Mouse (Mus musculus): ENCODE measurements at regions not wholly inside any gene's neighbourhood (a gene's known extent, or its start where the extent isn't known, plus 50 kb on each side); places are given as distances from the start of the nearest gene placed in this dataset.

GRCm38 (mm10) chr13:111344981-111345380 lies 90.2 kb downstream of the Actbl2 start:
- DNase-seq (ENCODE audit: low read depth, low spot score), result no peak
- no peak for TF ChIP-seq ZNF384 (IDR thresholded peaks at IDR 0.05; ENCODE audit: low read depth, low read length)
- TF ChIP-seq HCFC1 (IDR thresholded peaks at IDR 0.05; ENCODE audit: borderline replicate concordance, insufficient read depth, low read length), result no peak
- TF ChIP-seq CHD2 (IDR thresholded peaks at IDR 0.05; ENCODE audit: low read depth, low read length), result no peak
- no peak for TF ChIP-seq ZC3H11A (IDR thresholded peaks at IDR 0.05; ENCODE audit: borderline replicate concordance, low read depth, low read length)
- no peak for TF ChIP-seq MAFK (IDR thresholded peaks at IDR 0.05; ENCODE audit: insufficient read depth, low read depth, low read length)
- Histone ChIP-seq H3K4me3 (ENCODE audit: insufficient read depth in 1 of 2, low read depth in 1 of 2, low read length in 2 of 2, poor library complexity in 1 of 2, severe bottlenecking in 1 of 2) (no peak overlapping the region), H3K9me3 (ENCODE audit: control insufficient read depth, insufficient read depth, low read depth, low read length) (no peaks in the 10 kb centered on the region), H3K9ac (ENCODE audit: insufficient read depth, low read depth, low read length, poor library complexity, severe bottlenecking) (no peak overlapping the region), H3K4me1 (ENCODE audit: control insufficient read depth in 2 of 2, insufficient read depth in 2 of 2, low read length in 2 of 2, poor library complexity in 1 of 2) (no peaks in the 10 kb centered on the region), H3K27ac (ENCODE audit: insufficient read depth, low read depth, low read length, poor library complexity, severe bottlenecking) (no peak overlapping the region), H3K36me3 (ENCODE audit: control insufficient read depth, insufficient read depth, low read length, poor library complexity, severe bottlenecking) (no peaks in the 10 kb centered on the region)
- in situ Hi-C loops (cut with MboI; ENCODE audit: low sequenced_read_pairs in 2 of 2, unreplicated experiment in 2 of 2), result no loop called here

DNA sequence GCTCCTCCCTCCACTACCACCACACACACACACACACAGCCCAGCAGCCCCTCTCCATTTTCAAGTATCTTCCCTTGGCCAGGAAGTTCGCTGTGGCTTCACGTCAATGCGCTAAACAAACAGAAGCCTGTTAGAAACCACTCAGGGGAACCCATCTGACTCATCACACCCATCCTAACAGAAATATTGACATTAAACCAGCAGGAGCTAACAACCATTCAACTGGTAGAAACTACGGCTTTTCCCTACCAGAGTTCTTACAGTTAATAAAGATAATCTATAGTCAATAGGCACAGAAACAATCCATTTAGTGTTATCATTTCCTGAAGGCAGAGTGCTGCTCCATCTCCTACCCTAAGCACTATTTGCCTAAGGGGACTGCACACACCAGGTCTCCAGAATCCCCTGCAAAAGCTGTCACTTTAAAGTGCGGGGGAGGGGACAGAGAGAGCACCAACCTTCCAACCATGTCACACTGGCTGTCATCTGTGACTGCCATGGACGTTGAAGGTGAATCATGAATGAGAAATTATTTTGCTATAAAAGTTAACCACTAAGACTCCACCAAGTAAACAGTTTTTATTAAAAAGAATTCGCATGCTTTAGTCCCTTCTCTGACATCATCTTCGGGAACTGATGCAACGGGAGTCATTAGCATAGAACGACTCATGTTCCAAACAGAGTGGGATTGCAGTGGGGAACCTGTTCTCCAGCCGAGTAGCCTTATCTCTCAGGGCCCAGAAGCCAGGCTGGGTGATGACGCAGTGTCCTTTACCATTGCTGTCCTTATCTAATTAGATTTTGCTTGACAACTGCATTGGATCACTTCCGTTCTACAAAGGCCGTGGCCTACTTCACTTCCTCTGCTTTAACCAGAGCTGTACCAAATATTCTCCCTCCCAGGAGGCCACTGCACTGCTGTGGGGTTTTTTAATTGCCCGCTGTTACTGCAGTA lies 91.0 kb downstream of the Actbl2 start:
- H3K27ac ChIP-seq (ENCODE audit: insufficient read depth, low read depth, low read length, poor library complexity, severe bottlenecking), result no peak overlapping the region
- in situ Hi-C loops (cut with MboI; ENCODE audit: low sequenced_read_pairs in 2 of 2, unreplicated experiment in 2 of 2), result no loop called here

DNA sequence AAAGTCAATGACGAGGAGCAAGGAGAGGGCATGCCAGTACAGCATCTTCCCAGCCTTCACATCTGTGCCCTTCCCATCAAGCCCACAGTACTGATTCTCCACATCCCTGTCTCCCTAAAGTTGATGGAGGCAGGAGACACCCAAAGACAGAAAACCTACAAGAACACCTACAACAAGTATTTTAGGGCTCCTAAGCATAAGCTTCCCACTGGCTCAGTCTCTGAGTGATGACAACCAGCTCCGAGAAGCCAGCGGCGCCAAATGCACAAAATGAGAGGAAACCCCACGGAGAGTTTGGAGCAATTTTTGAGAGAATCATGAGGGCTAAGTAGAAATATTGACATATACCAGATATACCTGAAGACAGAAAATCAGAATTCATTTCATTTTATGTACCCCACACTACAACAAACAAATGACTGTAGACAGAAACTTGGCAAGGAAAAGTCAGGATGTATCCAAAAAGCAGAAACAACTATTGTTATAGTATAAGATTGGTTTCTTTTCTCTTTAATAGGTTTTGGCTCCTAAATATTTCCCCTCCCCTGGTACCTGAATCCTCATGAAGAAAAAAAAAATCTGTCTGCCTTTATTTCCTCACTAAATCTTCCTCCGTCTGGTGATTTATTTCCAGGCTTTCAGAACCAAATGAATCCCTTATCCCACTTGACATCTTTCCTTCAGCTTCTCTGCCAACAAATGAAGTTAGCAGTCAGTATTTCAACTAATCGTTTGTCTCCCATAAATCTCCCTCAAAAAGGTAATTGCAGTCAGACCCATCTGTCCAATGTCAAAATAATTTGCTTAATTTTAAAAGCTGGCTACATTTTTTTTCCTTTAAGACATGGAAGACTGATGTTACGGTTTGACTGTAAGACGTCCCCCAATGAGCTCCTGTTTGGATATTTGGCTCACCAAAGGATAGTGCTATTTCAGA lies 102.0 kb downstream of the Actbl2 start:
- DNase-seq (ENCODE audit: low read depth, low spot score), result no peak
- H3K36me3 ChIP-seq (ENCODE audit: control insufficient read depth, insufficient read depth, low read length, poor library complexity, severe bottlenecking), result no peaks in the 10 kb centered on the region
- H3K27ac ChIP-seq (ENCODE audit: insufficient read depth, low read depth, low read length, poor library complexity, severe bottlenecking), result no peak overlapping the region
- TF ChIP-seq ZNF384 (IDR thresholded peaks at IDR 0.05; ENCODE audit: low read depth, low read length), result no peak
- no peaks in the 10 kb centered on the region for H3K9me3 ChIP-seq (ENCODE audit: control insufficient read depth, insufficient read depth, low read depth, low read length)
- in situ Hi-C loops (cut with MboI; ENCODE audit: low sequenced_read_pairs in 2 of 2, unreplicated experiment in 2 of 2), result no loop called here
- no peak overlapping the region for H3K9ac ChIP-seq (ENCODE audit: insufficient read depth, low read depth, low read length, poor library complexity, severe bottlenecking)
- no peaks in the 10 kb centered on the region for H3K4me1 ChIP-seq (ENCODE audit: control insufficient read depth in 2 of 2, insufficient read depth in 2 of 2, low read length in 2 of 2, poor library complexity in 1 of 2)
- H3K4me3 ChIP-seq (ENCODE audit: insufficient read depth in 1 of 2, low read depth in 1 of 2, low read length in 2 of 2, poor library complexity in 1 of 2, severe bottlenecking in 1 of 2), result no peak overlapping the region

More for the DNA sequence above, 91.0 kb downstream of the Actbl2 start:
- no peak overlapping the region for H3K4me3 ChIP-seq (ENCODE audit: insufficient read depth in 1 of 2, low read depth in 1 of 2, low read length in 2 of 2, poor library complexity in 1 of 2, severe bottlenecking in 1 of 2)
- H3K36me3 ChIP-seq (ENCODE audit: control insufficient read depth, insufficient read depth, low read length, poor library complexity, severe bottlenecking), result no peaks in the 10 kb centered on the region
- TF ChIP-seq ZC3H11A (IDR thresholded peaks at IDR 0.05; ENCODE audit: borderline replicate concordance, low read depth, low read length) (no peak), ZNF384 (IDR thresholded peaks at IDR 0.05; ENCODE audit: low read depth, low read length) (no peak), MAFK (IDR thresholded peaks at IDR 0.05; ENCODE audit: insufficient read depth, low read depth, low read length) (no peak), HCFC1 (IDR thresholded peaks at IDR 0.05; ENCODE audit: borderline replicate concordance, insufficient read depth, low read length) (no peak), CHD2 (IDR thresholded peaks at IDR 0.05; ENCODE audit: low read depth, low read length) (no peak)
- no peak overlapping the region for H3K9ac ChIP-seq (ENCODE audit: insufficient read depth, low read depth, low read length, poor library complexity, severe bottlenecking)
- DNase-seq (ENCODE audit: low read depth, low spot score), result no peak
- no peaks in the 10 kb centered on the region for H3K4me1 ChIP-seq (ENCODE audit: control insufficient read depth in 2 of 2, insufficient read depth in 2 of 2, low read length in 2 of 2, poor library complexity in 1 of 2)
- H3K9me3 ChIP-seq (ENCODE audit: control insufficient read depth, insufficient read depth, low read depth, low read length), result no peaks in the 10 kb centered on the region

GRCm38 (mm10) chr13:111361456-111361855 lies 106.6 kb downstream of the Actbl2 start:
- in situ Hi-C loops (cut with MboI; ENCODE audit: low sequenced_read_pairs in 2 of 2, unreplicated experiment in 2 of 2), result no loop called here
- no peak for DNase-seq (ENCODE audit: low read depth, low spot score)
- no peak overlapping the region for H3K9ac ChIP-seq (ENCODE audit: insufficient read depth, low read depth, low read length, poor library complexity, severe bottlenecking)
- no peak for TF ChIP-seq HCFC1 (IDR thresholded peaks at IDR 0.05; ENCODE audit: borderline replicate concordance, insufficient read depth, low read length)
- no peak for TF ChIP-seq CHD2 (IDR thresholded peaks at IDR 0.05; ENCODE audit: low read depth, low read length)
- no peak for TF ChIP-seq MAFK (IDR thresholded peaks at IDR 0.05; ENCODE audit: insufficient read depth, low read depth, low read length)
- no peak for TF ChIP-seq ZNF384 (IDR thresholded peaks at IDR 0.05; ENCODE audit: low read depth, low read length)
- no peaks in the 10 kb centered on the region for H3K4me1 ChIP-seq (ENCODE audit: control insufficient read depth in 2 of 2, insufficient read depth in 2 of 2, low read length in 2 of 2, poor library complexity in 1 of 2)
- H3K27ac ChIP-seq (ENCODE audit: insufficient read depth, low read depth, low read length, poor library complexity, severe bottlenecking), result no peak overlapping the region
- no peak overlapping the region for H3K4me3 ChIP-seq (ENCODE audit: insufficient read depth in 1 of 2, low read depth in 1 of 2, low read length in 2 of 2, poor library complexity in 1 of 2, severe bottlenecking in 1 of 2)
- no peaks in the 10 kb centered on the region for H3K9me3 ChIP-seq (ENCODE audit: control insufficient read depth, insufficient read depth, low read depth, low read length)
- no peaks in the 10 kb centered on the region for H3K36me3 ChIP-seq (ENCODE audit: control insufficient read depth, insufficient read depth, low read length, poor library complexity, severe bottlenecking)
